Mouse (Mus musculus) lung, postnatal 0 days (tissue): ENCODE measurements around the gene Prdm11. TPM values are rescaled to one million over a fixed set of nuclear protein-coding genes. Genes with fewer than 3 reads are reported as not detected.

Experiments
- ATAC-seq: fragments of 200-750 bp; cut with Nextera tagmentation; 2 replicates; pipeline ENCODE4 v1.8.0; 2017; ENCODE audit warnings: moderate library complexity
- DNase-seq: peaks from one replicate; pipeline ENCODE4 v3.0.0-alpha.2; 2016; ENCODE audit warnings: low spot score
- H3K27ac ChIP-seq: fragments of 300-500 bp; sonication (generic); 2 replicates; pipeline ENCODE4 v1.5.1; 2014; ENCODE audit warnings: antibody characterized with exemption, mild to moderate bottlenecking, low read length, mixed read lengths
- H3K27me3 ChIP-seq: fragments of 300-500 bp; sonication (generic); replicated peaks from 2 replicates; pipeline ENCODE4 v1.6.1; 2014; ENCODE audit warnings: low read length, mixed read lengths; ENCODE audit not compliant: insufficient read depth
- H3K36me3 ChIP-seq: fragments of 300-500 bp; sonication (generic); 2 replicates; pipeline ENCODE4 v1.6.1; 2014; ENCODE audit warnings: low read length, mixed read lengths; ENCODE audit not compliant: insufficient read depth
- H3K4me1 ChIP-seq: fragments of 300-500 bp; sonication (generic); 2 replicates; pipeline ENCODE4 v1.6.1; 2014; ENCODE audit warnings: antibody characterized with exemption, low read depth, low read length, mixed read lengths; ENCODE audit not compliant: insufficient read depth
- H3K4me2 ChIP-seq: fragments of 300-500 bp; sonication (generic); replicated peaks from 2 replicates; pipeline ENCODE4 v1.6.1; 2014; ENCODE audit warnings: low read depth, mild to moderate bottlenecking, low read length, moderate library complexity, mixed read lengths
- H3K4me3 ChIP-seq: fragments of 300-500 bp; sonication (generic); 2 replicates; pipeline ENCODE4 v1.5.1; 2014; ENCODE audit warnings: low read depth, low read length
- H3K9ac ChIP-seq: fragments of 300-500 bp; sonication (generic); replicated peaks from 2 replicates; pipeline ENCODE4 v1.6.1; 2014; ENCODE audit warnings: low read depth, mild to moderate bottlenecking
- H3K9me3 ChIP-seq: fragments of 300-500 bp; sonication (generic); 2 replicates; pipeline ENCODE4 v1.6.1; 2016; ENCODE audit warnings: low read length, mixed read lengths
- CTCF ChIP-seq: IDR thresholded peaks from 2 replicates; pipeline ENCODE4 v1.5.1; 2016; ENCODE audit warnings: antibody characterized with exemption, mild to moderate bottlenecking
- EP300 ChIP-seq: IDR thresholded peaks from 2 replicates; pipeline ENCODE4 v1.6.1; 2016; ENCODE audit warnings: antibody characterized with exemption, mild to moderate bottlenecking, control low read depth
- WGBS: fragments of 180-500 bp; shearing (Covaris S2); extraction: QIAGEN DNeasy Blood & Tissue Kit; methylation state at CpG from one replicate; pipeline ENCODE4 v1.1.7; 2014; 5-methylcytosine and 5-hydroxymethylcytosine counted together
- polyA plus RNA-seq: library from polyadenylated mRNA; unstranded; fragments of >200 nt; fragmentation: Nextera tagmentation; extraction: Ambion mirVana; gene quantifications from 2 replicates; pipeline ENCODE4 v1.2.1, GENCODE M21; 2015

Gene Prdm11
- polyA plus RNA-seq, 1 experiment from 2014 or later, result 3.7 TPM

DNA sequence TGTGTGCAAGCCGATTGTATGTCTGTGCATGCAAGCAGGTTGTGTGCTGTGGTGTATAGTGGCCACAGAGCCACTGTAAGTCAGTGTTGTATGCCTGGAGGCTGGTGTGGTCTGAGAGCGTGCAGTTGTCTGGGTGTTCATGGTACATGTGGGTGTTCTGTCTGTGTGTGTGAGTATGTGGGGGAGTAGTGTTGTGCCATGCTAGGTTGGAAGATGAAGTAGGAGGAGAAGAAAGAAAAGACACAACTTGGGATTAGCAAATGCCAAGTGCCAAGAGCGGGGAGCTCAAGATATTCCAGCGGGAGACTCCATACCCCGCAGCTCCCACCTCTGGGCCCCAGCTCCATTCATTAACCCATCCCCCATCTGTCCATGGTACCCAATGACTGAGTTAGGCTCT, 38.5 kb upstream of the Prdm11 start:
- Histone ChIP-seq H3K36me3 (no peaks in the 10 kb centered on the region), H3K9ac (no peak overlapping the region), H3K4me3 (no peak overlapping the region), H3K4me1 (no peaks in the 10 kb centered on the region; the same call in 1 of the 2 replicates), H3K27ac (no peak overlapping the region), H3K4me2 (no peak overlapping the region), H3K9me3 (no peaks in the 10 kb centered on the region), H3K27me3 (no peaks in the 10 kb centered on the region)
- TF ChIP-seq CTCF, result no peak
- TF ChIP-seq EP300, result no peak
- no peak for DNase-seq
- 82% methylated on average over 5 of the region's 5 CpGs for WGBS
- ATAC-seq, result no peak

GRCm38 (mm10) chr2:93083317-93083716, 37.4 kb upstream of the Prdm11 start:
- peak; percentile 33 for DNase-seq
- H3K27ac ChIP-seq, result peak overlapping the region; percentile 49
- 41% methylated on average over 4 of the region's 4 CpGs for whole genome bisulfite sequencing
- H3K4me1 ChIP-seq, result no peaks in the 10 kb centered on the region; the same call in 1 of the 2 replicates
- H3K4me2 ChIP-seq, result no peak overlapping the region
- no peaks in the 10 kb centered on the region for H3K27me3 ChIP-seq
- no peak for TF ChIP-seq EP300
- H3K36me3 ChIP-seq, result no peaks in the 10 kb centered on the region
- no peak overlapping the region for H3K9ac ChIP-seq
- peak; percentile 59 for ATAC-seq
- H3K4me3 ChIP-seq, result no peak overlapping the region
- H3K9me3 ChIP-seq, result no peaks in the 10 kb centered on the region

GRCm38 (mm10) chr2:93082846-93083245, 36.9 kb upstream of the Prdm11 start:
- Histone ChIP-seq H3K36me3 (no peaks in the 10 kb centered on the region), H3K4me1 (no peaks in the 10 kb centered on the region; the same call in 1 of the 2 replicates), H3K27me3 (no peaks in the 10 kb centered on the region), H3K27ac (peak overlapping the region; percentile 54), H3K9me3 (no peaks in the 10 kb centered on the region), H3K9ac (no peak overlapping the region), H3K4me2 (no peak overlapping the region), H3K4me3 (no peak overlapping the region)
- ATAC-seq, result peak; percentile 92
- TF ChIP-seq EP300 (0 out of 2 replicates have a peak, but pooled peaks have one; percentile 39), CTCF (no peak)
- WGBS, result 40% methylated on average over 3 of the region's 3 CpGs
- peak; percentile 89 for DNase-seq

DNA sequence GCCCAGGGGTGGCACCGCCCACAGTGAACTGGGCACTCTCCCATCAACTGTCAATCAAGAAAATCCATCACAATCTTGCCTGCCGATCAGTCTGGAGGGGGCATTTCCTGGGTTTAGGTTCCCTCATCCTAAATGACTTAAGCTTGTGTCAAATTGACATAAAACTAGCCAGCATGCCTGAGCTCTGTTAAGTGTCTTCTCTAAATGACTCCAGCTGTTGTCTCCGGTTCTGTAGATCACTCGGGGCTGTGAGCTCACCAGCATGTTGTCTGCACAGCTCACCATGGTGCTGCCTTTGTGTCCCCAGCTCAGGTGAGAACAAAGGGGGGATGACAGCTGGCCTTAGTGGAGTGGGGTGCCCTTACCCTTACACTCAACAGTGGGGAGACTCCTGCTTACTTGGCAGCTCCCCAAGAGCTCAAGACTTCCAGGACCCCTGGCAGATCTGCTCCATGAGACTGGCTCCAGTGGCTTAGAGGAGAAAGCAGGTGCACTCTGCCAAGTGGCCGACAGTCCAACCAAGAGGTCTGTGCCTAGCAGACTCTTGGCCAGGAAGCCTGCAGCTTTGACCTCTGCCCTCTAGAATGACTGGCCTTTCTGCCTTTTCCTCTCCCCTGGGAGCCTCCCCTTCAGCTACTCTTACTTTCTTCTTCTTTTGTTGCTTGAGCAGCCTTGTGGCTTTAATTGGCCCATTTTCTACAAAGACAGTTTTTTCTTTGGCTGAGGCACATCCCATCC, 35.1 kb upstream of the Prdm11 start:
- no peak overlapping the region for H3K4me2 ChIP-seq
- no peaks in the 10 kb centered on the region for H3K27me3 ChIP-seq
- ATAC-seq, result no peak
- no peaks in the 10 kb centered on the region; the same call in 1 of the 2 replicates for H3K4me1 ChIP-seq
- DNase-seq, result peak; percentile 18
- H3K27ac ChIP-seq, result no peak overlapping the region
- 44% methylated on average over 5 of the region's 5 CpGs for WGBS
- H3K9ac ChIP-seq, result no peak overlapping the region
- no peaks in the 10 kb centered on the region for H3K36me3 ChIP-seq
- TF ChIP-seq EP300 (no peak), CTCF (no peak)
- H3K9me3 ChIP-seq, result no peaks in the 10 kb centered on the region
- no peak overlapping the region for H3K4me3 ChIP-seq

DNA sequence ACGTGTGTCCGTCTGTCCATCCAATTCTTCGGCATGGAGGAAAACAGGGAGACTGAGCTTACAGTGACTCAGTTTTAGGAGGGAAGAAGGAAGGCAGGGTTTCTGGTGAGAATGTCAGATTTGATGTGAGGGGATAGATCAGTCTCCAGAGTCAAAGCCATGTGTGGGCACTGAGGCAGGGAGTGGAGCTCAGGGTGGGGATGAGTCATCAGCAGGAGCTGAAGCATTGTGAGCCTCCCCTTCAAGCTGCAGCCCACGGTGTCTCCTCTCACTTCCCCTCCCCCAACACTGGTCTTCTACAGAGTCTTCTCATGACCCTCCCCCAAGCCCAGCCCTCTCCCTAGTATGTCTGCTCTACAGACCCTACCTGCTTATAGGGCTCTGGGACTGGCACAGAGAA, 33.4 kb upstream of the Prdm11 start:
- Histone ChIP-seq H3K36me3 (no peaks in the 10 kb centered on the region), H3K9ac (no peak overlapping the region), H3K9me3 (no peaks in the 10 kb centered on the region), H3K27me3 (no peaks in the 10 kb centered on the region), H3K4me2 (no peak overlapping the region), H3K4me1 (no peaks in the 10 kb centered on the region; the same call in 1 of the 2 replicates), H3K27ac (no peak overlapping the region), H3K4me3 (no peak overlapping the region)
- ATAC-seq (no peak), DNase-seq (no peak)
- 71% methylated on average over 4 of the region's 4 CpGs for WGBS
- TF ChIP-seq CTCF (no peak), EP300 (no peak)

DNA sequence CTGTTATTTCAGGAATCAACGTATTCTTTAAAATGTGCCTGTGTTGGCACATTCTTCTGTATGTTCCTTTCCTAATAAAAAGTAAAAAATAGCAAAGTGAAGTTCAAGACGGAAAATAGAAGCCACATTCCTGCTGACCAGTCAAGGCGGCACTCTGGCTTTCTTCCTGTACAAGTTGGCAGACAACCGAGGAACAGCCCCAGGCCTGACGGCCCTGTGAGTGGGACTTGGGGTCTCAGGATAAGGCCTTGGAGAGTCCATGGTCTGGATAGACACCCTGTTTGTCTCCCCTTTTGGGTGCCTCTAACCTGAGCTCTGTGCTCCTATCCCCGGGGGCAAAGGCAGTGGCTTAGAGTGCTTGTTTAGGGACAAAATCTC, 30.6 kb upstream of the Prdm11 start:
- Histone ChIP-seq H3K4me3 (no peak overlapping the region), H3K9ac (no peak overlapping the region), H3K27ac (no peak overlapping the region), H3K4me2 (no peak overlapping the region), H3K9me3 (no peaks in the 10 kb centered on the region), H3K36me3 (no peaks in the 10 kb centered on the region), H3K4me1 (no peaks in the 10 kb centered on the region; the same call in 1 of the 2 replicates), H3K27me3 (no peaks in the 10 kb centered on the region)
- 47% methylated on average over 6 of the region's 6 CpGs for WGBS
- no peak for ATAC-seq
- TF ChIP-seq EP300, result no peak
- TF ChIP-seq CTCF, result no peak
- DNase-seq, result no peak
